Mouse (Mus musculus) intestine, embryonic 16.5 days (tissue): Measurements from ENCODE around the gene Efemp2. TPM values are rescaled to one million over a fixed set of nuclear protein-coding genes. Genes with fewer than 3 reads are reported as not detected.

Source experiments
- ATAC-seq: fragments of 200-750 bp; cut with Nextera tagmentation; 2 replicates; pipeline ENCODE4 v1.8.0; 2017; ENCODE audit warnings: moderate TSS enrichment, moderate library complexity
- H3K27ac ChIP-seq: fragments of 300-500 bp; sonication (generic); 2 replicates; pipeline ENCODE4 v1.5.1; 2014; ENCODE audit warnings: mild to moderate bottlenecking, low read length
- H3K27me3 ChIP-seq: fragments of 300-500 bp; sonication (generic); replicated peaks from 2 replicates; pipeline ENCODE4 v1.6.1; 2014; ENCODE audit warnings: low read length, control low read depth, mixed read lengths; ENCODE audit not compliant: control insufficient read depth, insufficient read depth
- H3K36me3 ChIP-seq: fragments of 300-500 bp; sonication (generic); 2 replicates; pipeline ENCODE4 v1.6.1; 2014; ENCODE audit warnings: low read length, control low read depth; ENCODE audit not compliant: control insufficient read depth, insufficient read depth
- H3K4me1 ChIP-seq: fragments of 300-500 bp; sonication (generic); 2 replicates; pipeline ENCODE4 v1.6.1; 2014; ENCODE audit warnings: low read length, control low read depth, mixed read lengths; ENCODE audit not compliant: control insufficient read depth, insufficient read depth
- H3K4me2 ChIP-seq: fragments of 300-500 bp; sonication (generic); 2 replicates; pipeline ENCODE4 v1.6.1; 2014; ENCODE audit warnings: low read depth, low read length, control low read depth
- H3K4me3 ChIP-seq: fragments of 300-500 bp; sonication (generic); 2 replicates; pipeline ENCODE4 v1.5.1; 2014; ENCODE audit warnings: mild to moderate bottlenecking, low read length
- H3K9ac ChIP-seq: fragments of 300-500 bp; sonication (generic); 2 replicates; pipeline ENCODE4 v1.6.1; 2014; ENCODE audit warnings: low read depth, low read length
- H3K9me3 ChIP-seq: fragments of 300-500 bp; sonication (generic); 2 replicates; pipeline ENCODE4 v1.6.1; 2016; ENCODE audit warnings: low read length, control low read depth; ENCODE audit not compliant: control insufficient read depth
- WGBS: fragments of 180-500 bp; shearing (Covaris S2); extraction: QIAGEN DNeasy Blood & Tissue Kit; methylation state at CpG from one replicate; pipeline ENCODE4 v1.1.7; 2014; 5-methylcytosine and 5-hydroxymethylcytosine counted together
- polyA plus RNA-seq: library from polyadenylated mRNA; unstranded; fragments of >200 nt; fragmentation: Nextera tagmentation; extraction: Ambion mirVana; gene quantifications from 2 replicates; pipeline ENCODE4 v1.2.1, GENCODE M21; 2015

Efemp2 gene
- polyA plus RNA-seq, 1 experiment from 2014 or later = 112 TPM

DNA sequence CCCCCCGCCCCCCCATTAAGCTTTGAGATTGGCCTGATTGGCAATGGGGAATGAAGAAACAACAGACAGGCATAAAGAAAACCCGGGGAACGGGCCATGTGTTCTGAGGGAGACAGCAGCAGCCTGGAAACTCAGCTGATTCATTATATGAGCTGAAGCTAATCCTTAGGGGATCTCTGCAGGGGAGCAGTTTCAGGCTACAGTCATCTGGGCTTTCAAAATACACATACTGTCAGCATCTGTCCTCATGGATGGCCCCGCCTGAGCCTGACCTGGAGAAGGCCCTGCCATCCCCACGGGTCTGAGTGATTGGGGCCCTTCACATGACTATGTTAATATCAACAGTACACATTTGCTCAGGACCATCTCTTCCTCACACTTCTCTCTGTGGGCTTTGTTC lies 1.9 kb upstream of the Efemp2 start:
- no peak overlapping the region for H3K27ac ChIP-seq
- WGBS = 58% methylated on average over 5 of the region's 5 CpGs
- H3K4me1 ChIP-seq = peaks cover 8% of the 10 kb centered on the region
- H3K9me3 ChIP-seq = no peaks in the 10 kb centered on the region
- no peak overlapping the region for H3K4me2 ChIP-seq
- no peak overlapping the region for H3K9ac ChIP-seq
- no peak overlapping the region for H3K4me3 ChIP-seq
- H3K27me3 ChIP-seq = no peaks in the 10 kb centered on the region
- no peak for ATAC-seq
- H3K36me3 ChIP-seq = 0 out of 2 replicates have a peak, but pooled peaks cover 4% of the 10 kb centered on the region

DNA sequence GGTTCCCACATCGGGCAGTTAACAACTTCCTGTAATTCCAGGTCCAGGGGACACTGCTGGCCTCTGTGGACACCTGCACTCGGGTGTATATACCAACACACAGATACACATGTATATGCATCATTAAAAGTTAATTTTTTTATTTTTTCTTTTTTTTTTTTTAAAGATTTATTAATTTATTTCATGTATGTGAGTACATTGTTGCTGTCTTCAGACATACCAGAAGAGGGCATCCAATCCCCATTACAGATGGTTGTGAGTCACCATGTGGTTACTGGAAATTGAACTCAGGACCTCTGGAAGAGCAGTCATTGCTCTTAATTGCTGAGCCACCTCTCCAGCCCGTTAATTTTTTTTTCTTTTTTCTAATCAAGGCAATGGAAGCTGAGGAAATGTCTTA lies 897 bp upstream of the Efemp2 start:
- no peak for ATAC-seq
- Histone ChIP-seq H3K9ac (no peak overlapping the region), H3K4me1 (peaks cover 8% of the 10 kb centered on the region), H3K4me3 (no peak overlapping the region), H3K36me3 (no peaks in the 10 kb centered on the region), H3K9me3 (no peaks in the 10 kb centered on the region), H3K27me3 (no peaks in the 10 kb centered on the region), H3K4me2 (no peak overlapping the region), H3K27ac (no peak overlapping the region)
- WGBS = 80% methylated on average over 3 of the region's 3 CpGs

DNA sequence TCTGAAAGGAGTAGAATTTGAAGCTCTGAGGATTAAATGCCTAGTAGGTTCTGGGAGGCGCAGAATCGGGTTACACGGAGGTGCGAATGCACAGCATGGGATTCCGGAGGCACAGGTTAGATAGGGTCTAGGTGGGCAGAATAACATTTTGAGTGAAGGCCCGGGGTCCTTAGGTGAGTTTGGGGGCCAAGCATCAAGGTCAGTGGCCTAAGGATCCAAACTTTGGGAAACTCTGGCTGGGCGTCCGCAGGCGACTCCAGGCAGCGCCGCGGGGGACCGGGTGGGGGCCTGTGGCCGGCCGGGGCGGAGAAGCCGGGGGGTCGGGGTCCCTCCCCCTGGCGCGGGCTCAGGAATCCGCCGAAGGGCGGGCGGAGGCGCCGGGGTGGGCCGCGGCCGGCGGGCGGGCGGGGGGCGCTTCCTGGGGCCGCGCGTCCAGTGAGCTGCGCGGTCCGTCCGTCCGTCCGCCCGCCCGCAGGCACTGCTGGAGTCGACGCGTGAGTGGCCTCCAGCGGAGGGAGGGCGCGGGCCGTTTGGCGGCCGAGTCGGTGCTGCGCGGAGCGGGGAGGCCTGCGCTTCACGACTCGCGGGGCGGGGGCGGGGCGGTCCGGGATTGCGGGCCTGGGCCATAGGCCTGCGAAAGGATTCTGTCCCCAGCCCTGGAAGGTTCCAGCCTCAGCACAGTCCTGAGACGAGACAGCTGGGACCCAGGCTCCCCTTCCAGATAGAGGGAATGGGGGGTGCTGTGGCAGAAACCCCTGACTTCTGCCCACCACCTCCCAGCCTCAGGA lies 721 bp downstream of the Efemp2 start:
- WGBS = 2% methylated on average over 50 of the region's 68 CpGs
- H3K27ac ChIP-seq = peak overlapping the region; percentile 88
- peak overlapping the region; percentile 80 for H3K9ac ChIP-seq
- peak overlapping the region; percentile 62 for H3K4me3 ChIP-seq
- H3K9me3 ChIP-seq = no peaks in the 10 kb centered on the region
- peak overlapping the region; percentile 97 for H3K4me2 ChIP-seq
- H3K27me3 ChIP-seq = no peaks in the 10 kb centered on the region
- peaks cover 8% of the 10 kb centered on the region for H3K4me1 ChIP-seq
- H3K36me3 ChIP-seq = no peaks in the 10 kb centered on the region
- ATAC-seq = peak; percentile 72

DNA sequence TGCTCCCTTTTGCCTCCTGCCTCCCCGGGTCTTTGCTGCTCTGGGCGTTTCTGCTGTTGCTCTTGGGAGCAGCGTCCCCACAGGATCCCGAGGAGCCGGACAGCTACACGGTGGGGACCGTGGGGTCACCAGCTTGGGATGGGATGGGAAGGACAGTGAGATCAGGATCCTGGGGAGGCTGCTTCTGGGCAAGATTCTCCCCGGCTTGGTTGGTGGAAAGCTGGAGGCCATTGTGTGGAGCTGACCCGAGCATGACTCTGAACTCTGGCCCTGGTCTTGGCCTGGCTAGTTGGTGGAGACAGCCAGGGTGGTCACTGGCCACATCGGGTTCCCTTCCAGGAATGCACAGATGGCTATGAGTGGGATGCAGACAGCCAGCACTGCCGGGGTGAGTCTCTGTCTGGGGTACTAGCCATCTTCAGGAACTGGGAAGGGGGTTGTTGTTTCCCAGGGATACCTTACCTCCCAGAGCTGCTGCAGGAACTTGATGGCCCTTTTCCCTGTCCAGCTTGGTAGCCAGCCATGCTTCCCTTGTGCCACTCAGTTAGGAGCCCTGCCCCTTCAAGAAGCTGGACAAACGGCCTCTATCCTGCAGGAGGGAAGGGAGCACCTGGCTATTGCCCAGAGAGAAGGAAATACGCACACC lies 1.4 kb downstream of the Efemp2 start:
- Histone ChIP-seq H3K9me3 (no peaks in the 10 kb centered on the region), H3K4me2 (peak overlapping the region; percentile 97), H3K27me3 (no peaks in the 10 kb centered on the region), H3K9ac (peak overlapping the region; percentile 80), H3K27ac (peak overlapping the region; percentile 88), H3K36me3 (no peaks in the 10 kb centered on the region), H3K4me1 (peaks cover 8% of the 10 kb centered on the region), H3K4me3 (peak overlapping the region; percentile 62)
- 20% methylated on average over 13 of the region's 13 CpGs for WGBS
- ATAC-seq = no peak; the same call in 1 of the 2 replicates

DNA sequence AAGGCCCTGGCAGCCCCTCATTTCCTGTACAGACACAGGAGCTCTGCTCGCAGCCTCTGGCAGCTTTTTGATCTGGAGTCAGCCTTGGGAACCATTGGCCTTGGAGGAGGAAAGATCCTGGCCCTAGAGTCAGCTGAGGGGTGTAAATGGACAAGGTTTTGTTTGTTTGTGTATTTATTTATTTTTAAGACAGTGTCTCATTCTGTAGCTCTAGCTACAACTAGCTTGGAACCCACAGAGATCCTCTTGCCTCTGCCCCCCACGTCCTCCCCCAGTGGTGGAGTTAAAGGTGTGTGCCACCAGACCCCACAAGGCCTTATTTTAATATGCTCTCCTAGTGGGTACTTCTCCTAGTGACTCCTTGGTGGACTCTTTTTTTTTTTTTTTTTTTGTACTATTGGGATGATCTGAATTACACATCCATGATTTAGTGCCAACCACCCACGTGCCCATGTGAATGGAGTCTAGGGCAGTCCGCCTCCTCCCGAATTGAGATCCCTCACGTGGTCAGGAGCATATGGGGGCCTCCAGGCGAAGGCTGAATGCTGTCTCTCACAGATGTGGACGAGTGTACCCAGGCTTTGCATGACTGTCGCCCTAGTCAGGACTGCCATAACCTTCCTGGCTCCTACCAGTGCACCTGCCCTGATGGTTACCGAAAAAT lies 3.4 kb downstream of the Efemp2 start:
- H3K4me1 ChIP-seq = peaks cover 8% of the 10 kb centered on the region
- 87% methylated on average over 10 of the region's 10 CpGs for WGBS
- no peak overlapping the region for H3K4me2 ChIP-seq
- no peaks in the 10 kb centered on the region; the same call in 1 of the 2 replicates for H3K36me3 ChIP-seq
- H3K27me3 ChIP-seq = no peaks in the 10 kb centered on the region
- peak overlapping the region; percentile 33; the same call in 1 of the 2 replicates for H3K9ac ChIP-seq
- no peak for ATAC-seq
- no peak overlapping the region for H3K4me3 ChIP-seq
- H3K9me3 ChIP-seq = no peaks in the 10 kb centered on the region
- H3K27ac ChIP-seq = no peak overlapping the region

DNA sequence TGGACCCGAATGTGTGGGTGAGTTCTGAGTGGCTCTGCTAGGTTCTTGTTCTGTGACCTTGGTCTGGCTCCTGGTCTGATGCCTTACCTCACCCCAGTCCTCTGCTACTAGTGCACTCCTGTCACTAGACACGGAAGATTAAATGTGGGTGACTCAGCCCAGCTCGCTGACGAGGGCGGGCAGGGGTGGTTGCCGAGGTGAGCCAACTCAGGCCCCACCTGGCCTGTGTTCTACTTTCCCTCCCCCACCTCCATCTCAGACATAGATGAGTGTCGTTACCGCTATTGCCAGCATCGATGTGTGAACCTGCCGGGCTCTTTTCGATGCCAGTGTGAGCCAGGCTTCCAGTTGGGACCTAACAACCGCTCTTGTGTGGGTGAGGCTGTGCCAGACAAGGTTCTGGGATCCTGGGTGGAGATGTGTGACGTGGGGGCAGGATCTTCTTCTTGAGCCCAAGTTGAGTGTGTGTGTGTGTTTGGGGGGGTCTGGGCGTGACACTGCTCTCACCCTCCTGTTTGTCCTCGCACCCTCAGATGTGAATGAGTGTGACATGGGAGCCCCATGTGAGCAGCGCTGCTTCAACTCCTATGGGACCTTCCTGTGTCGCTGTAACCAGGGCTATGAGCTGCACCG lies 4.0 kb downstream of the Efemp2 start:
- Histone ChIP-seq H3K27me3 (no peaks in the 10 kb centered on the region), H3K9me3 (no peaks in the 10 kb centered on the region), H3K27ac (no peak overlapping the region), H3K36me3 (peaks cover 2% of the 10 kb centered on the region; the same call in 1 of the 2 replicates), H3K4me2 (no peak overlapping the region), H3K4me3 (no peak overlapping the region), H3K9ac (no peak overlapping the region), H3K4me1 (peaks cover 8% of the 10 kb centered on the region)
- 88% methylated on average over 18 of the region's 18 CpGs for WGBS
- no peak for ATAC-seq

DNA sequence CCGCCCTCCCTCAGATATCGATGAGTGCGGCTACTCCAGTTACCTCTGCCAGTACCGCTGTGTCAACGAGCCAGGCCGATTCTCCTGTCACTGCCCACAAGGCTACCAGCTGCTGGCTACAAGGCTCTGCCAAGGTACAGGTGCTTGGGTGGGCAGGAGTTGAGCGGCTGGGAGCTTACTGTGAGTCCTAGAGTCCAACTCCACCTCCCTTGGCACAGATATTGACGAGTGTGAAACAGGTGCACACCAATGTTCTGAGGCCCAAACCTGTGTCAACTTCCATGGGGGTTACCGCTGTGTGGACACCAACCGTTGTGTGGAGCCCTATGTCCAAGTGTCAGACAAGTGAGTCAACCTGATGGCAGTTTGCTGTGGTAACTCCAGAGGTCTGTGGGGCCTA lies 6.3 kb downstream of the Efemp2 start:
- H3K4me2 ChIP-seq = no peak overlapping the region
- 91% methylated on average over 10 of the region's 10 CpGs for WGBS
- no peak for ATAC-seq
- peaks cover 4% of the 10 kb centered on the region for H3K36me3 ChIP-seq
- H3K27me3 ChIP-seq = no peaks in the 10 kb centered on the region
- no peaks in the 10 kb centered on the region for H3K9me3 ChIP-seq
- no peak overlapping the region for H3K4me3 ChIP-seq
- peaks cover 8% of the 10 kb centered on the region for H3K4me1 ChIP-seq
- H3K27ac ChIP-seq = no peak overlapping the region
- H3K9ac ChIP-seq = no peak overlapping the region

DNA sequence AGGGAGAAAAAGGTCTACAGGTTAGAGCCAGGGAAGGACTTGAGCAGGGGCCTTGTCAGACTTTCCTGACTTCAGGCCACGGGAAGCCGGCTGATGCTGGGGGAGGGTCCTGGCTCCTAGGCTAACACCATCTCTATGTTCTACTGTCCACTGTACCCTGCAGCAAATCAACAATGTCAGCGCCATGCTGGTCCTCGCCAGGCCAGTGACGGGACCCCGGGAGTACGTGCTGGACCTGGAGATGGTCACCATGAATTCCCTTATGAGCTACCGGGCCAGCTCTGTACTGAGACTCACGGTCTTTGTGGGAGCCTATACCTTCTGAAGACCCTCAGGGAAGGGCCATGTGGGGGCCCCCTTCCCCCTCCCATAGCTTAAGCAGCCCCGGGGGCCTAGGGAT lies 7.6 kb downstream of the Efemp2 start:
- peaks cover 7% of the 10 kb centered on the region for H3K36me3 ChIP-seq
- H3K9me3 ChIP-seq = no peaks in the 10 kb centered on the region
- ATAC-seq = no peak
- no peaks in the 10 kb centered on the region for H3K27me3 ChIP-seq
- peaks cover 3% of the 10 kb centered on the region; the same call in 1 of the 2 replicates for H3K4me1 ChIP-seq
- no peak overlapping the region for H3K4me3 ChIP-seq
- no peak overlapping the region for H3K4me2 ChIP-seq
- H3K27ac ChIP-seq = no peak overlapping the region
- 91% methylated on average over 10 of the region's 10 CpGs for WGBS
- H3K9ac ChIP-seq = no peak overlapping the region
